Mouse (Mus musculus) liver, embryonic 14.5 days (tissue): Measurements from ENCODE around the gene Tspyl1. TPM values are rescaled to one million over a fixed set of nuclear protein-coding genes. Genes with fewer than 3 reads are reported as not detected.
A peak's percentile ranks its signal among the peaks of the same experiment; 100 is the strongest.

Source experiments
- ATAC-seq: fragments of 200-750 bp; cut with Nextera tagmentation; 2 replicates; pipeline ENCODE4 v1.8.0; 2017; ENCODE audit warnings: moderate number of reproducible peaks, mild to moderate bottlenecking, moderate library complexity; ENCODE audit not compliant: insufficient read depth
- DNase-seq, 3 experiments: peaks; one replicate each; pipeline ENCODE4 v3.0.0-alpha.2; 2012 to 2013; ENCODE audit warnings: low read depth in 3 of 3, low spot score in 3 of 3
- H3K27ac ChIP-seq: fragments of 300-500 bp; sonication (generic); 2 replicates; pipeline ENCODE4 v1.5.1; 2014; ENCODE audit warnings: moderate library complexity, mild to moderate bottlenecking, control low read depth, inconsistent platforms
- H3K27me3 ChIP-seq: fragments of 300-500 bp; sonication (generic); 2 replicates; pipeline ENCODE4 v1.6.1; 2014; ENCODE audit warnings: mild to moderate bottlenecking, low read length, moderate library complexity; ENCODE audit not compliant: control insufficient read depth, insufficient read depth
- H3K36me3 ChIP-seq: fragments of 300-500 bp; sonication (generic); replicated peaks from 2 replicates; pipeline ENCODE4 v1.6.1; 2014; ENCODE audit warnings: low read depth; ENCODE audit not compliant: control insufficient read depth, insufficient read depth
- H3K4me1 ChIP-seq, 2 experiments: fragments of 200-500 bp in 1 of 2; fragments of 300-500 bp in 1 of 2; sonication (generic) in 1 of 2; replicated peaks; 2 replicates each; pipeline ENCODE4 v1.6.1; 2012 to 2014; ENCODE audit warnings: antibody characterized with exemption in 1 of 2, inconsistent platforms in 1 of 2, low read length in 1 of 2; ENCODE audit not compliant: control insufficient read depth in 2 of 2, insufficient read depth in 2 of 2
- H3K4me2 ChIP-seq: fragments of 300-500 bp; sonication (generic); 2 replicates; pipeline ENCODE4 v1.6.1; 2014; ENCODE audit warnings: low read depth, mild to moderate bottlenecking, control low read depth, moderate library complexity
- H3K4me3 ChIP-seq, 2 experiments: fragments of 200-500 bp in 1 of 2; fragments of 300-500 bp in 1 of 2; sonication (generic) in 1 of 2; 2 replicates each; pipeline ENCODE4 v1.5.1; 2012 to 2014; ENCODE audit warnings: low read depth in 2 of 2, low read length in 2 of 2, mild to moderate bottlenecking in 2 of 2, control low read depth in 1 of 2, inconsistent platforms in 1 of 2, moderate library complexity in 1 of 2; ENCODE audit not compliant: insufficient read depth in 1 of 2
- H3K9ac ChIP-seq: fragments of 300-500 bp; sonication (generic); replicated peaks from 2 replicates; pipeline ENCODE4 v1.6.1; 2014; ENCODE audit warnings: mild to moderate bottlenecking, control low read depth, moderate library complexity
- H3K9me3 ChIP-seq: fragments of 300-500 bp; sonication (generic); 2 replicates; pipeline ENCODE4 v1.6.1; 2016; ENCODE audit warnings: low read length, mixed read lengths; ENCODE audit not compliant: control insufficient read depth
- CTCF ChIP-seq: IDR thresholded peaks from 2 replicates; pipeline ENCODE4 v1.5.1; 2016; ENCODE audit warnings: antibody characterized with exemption, low read depth, control low read depth
- EP300 ChIP-seq: IDR thresholded peaks from 2 replicates; pipeline ENCODE4 v1.6.1; 2016; ENCODE audit warnings: antibody characterized with exemption, low read depth
- WGBS: fragments of 180-500 bp; shearing (Covaris S2); extraction: QIAGEN DNeasy Blood & Tissue Kit; methylation state at CpG from one replicate; pipeline ENCODE4 v1.1.7; 2014; ENCODE audit not compliant: insufficient replicate concordance; 5-methylcytosine and 5-hydroxymethylcytosine counted together
- polyA plus RNA-seq, 2 experiments: library from polyadenylated mRNA; depleted of rRNA in 1 of 2; stranded (reverse) in 1 of 2; unstranded in 1 of 2; fragments of >200 nt; fragmentation: Nextera tagmentation in 1 of 2; extraction: Ambion mirVana in 1 of 2; gene quantifications; 2 replicates each; pipeline versions ENCODE4 v1.2.1 to v1.2.3; 2012 to 2014

Gene Tspyl1
- polyA plus RNA-seq, 2 experiments = 11.2 to 13.0 TPM

- ATAC-seq = no peak
Observed at GRCm38 (mm10) chr10:34317217-34317606, 35.2 kb downstream of the Tspyl1 start.

GRCm38 (mm10) chr10:34320809-34321208, 38.8 kb downstream of the Tspyl1 start:
- Histone ChIP-seq H3K36me3 (no peaks in the 10 kb centered on the region), H3K27ac (no peak overlapping the region), H3K4me1 (peaks cover 0 to 4% of the 10 kb centered on the region in 2 experiments; a peak in 1 of 4 replicates), H3K4me2 (no peak overlapping the region), H3K27me3 (no peaks in the 10 kb centered on the region), H3K9me3 (no peaks in the 10 kb centered on the region), H3K4me3 (no peak overlapping the region), H3K9ac (no peak overlapping the region)
- TF ChIP-seq CTCF = no peak
- ATAC-seq (no peak), DNase-seq (no peak)
- WGBS = 74% methylated on average over 2 of the region's 2 CpGs

More at GRCm38 (mm10) chr10:34317217-34317606, 35.2 kb downstream of the Tspyl1 start:
- Histone ChIP-seq H3K4me3 (no peak overlapping the region), H3K36me3 (no peaks in the 10 kb centered on the region), H3K9ac (no peak overlapping the region), H3K27me3 (no peaks in the 10 kb centered on the region), H3K4me2 (no peak overlapping the region), H3K27ac (no peak overlapping the region), H3K9me3 (no peaks in the 10 kb centered on the region), H3K4me1 (peaks cover 0 to 4% of the 10 kb centered on the region in 2 experiments; a peak in 1 of 4 replicates)
- TF ChIP-seq CTCF (no peak), EP300 (no peak)
- no peak for DNase-seq
- WGBS = 57% methylated on average over 2 of the region's 2 CpGs

GRCm38 (mm10) chr10:34326701-34327100, 44.7 kb downstream of the Tspyl1 start:
- DNase-seq (peak in 1 of 3 experiments; percentile 4), ATAC-seq (no peak)
- H3K9me3 ChIP-seq = no peaks in the 10 kb centered on the region
- no peaks in the 10 kb centered on the region for H3K36me3 ChIP-seq
- no peaks in the 10 kb centered on the region for H3K27me3 ChIP-seq
- 23% methylated on average over 4 of the region's 4 CpGs for WGBS
- peak; percentile 66 for TF ChIP-seq CTCF
- no peak for TF ChIP-seq EP300
- no peak overlapping the region for H3K27ac ChIP-seq
- H3K4me2 ChIP-seq = no peak overlapping the region
- no peaks in the 10 kb centered on the region for H3K4me1 ChIP-seq
- no peak overlapping the region for H3K9ac ChIP-seq
- H3K4me3 ChIP-seq = no peak overlapping the region

GRCm38 (mm10) chr10:34327144-34327543, 45.2 kb downstream of the Tspyl1 start:
- Histone ChIP-seq H3K4me2 (no peak overlapping the region), H3K4me3 (no peak overlapping the region), H3K27ac (no peak overlapping the region), H3K36me3 (no peaks in the 10 kb centered on the region), H3K9ac (no peak overlapping the region), H3K9me3 (no peaks in the 10 kb centered on the region), H3K4me1 (no peaks in the 10 kb centered on the region), H3K27me3 (no peaks in the 10 kb centered on the region)
- ATAC-seq = no peak
- 53% methylated on average over 5 of the region's 5 CpGs for WGBS
- DNase-seq = no peak
- TF ChIP-seq EP300 = no peak
- no peak for TF ChIP-seq CTCF

- no peaks in the 10 kb centered on the region for H3K9me3 ChIP-seq
- 9% methylated on average over 2 of the region's 2 CpGs for WGBS
- no peak for DNase-seq
- no peak for ATAC-seq
- H3K9ac ChIP-seq = no peak overlapping the region
- no peaks in the 10 kb centered on the region for H3K27me3 ChIP-seq
- no peaks in the 10 kb centered on the region for H3K4me1 ChIP-seq
- no peaks in the 10 kb centered on the region for H3K36me3 ChIP-seq
- TF ChIP-seq EP300 = no peak
- TF ChIP-seq CTCF = peak; percentile 54
- H3K27ac ChIP-seq = no peak overlapping the region
- H3K4me2 ChIP-seq = no peak overlapping the region
- H3K4me3 ChIP-seq = no peak overlapping the region
Observed at GRCm38 (mm10) chr10:34328310-34328709, 46.3 kb downstream of the Tspyl1 start.

Other genes starting within 250 kb of the Tspyl1 start
- gene Trappc3l, start 244.6 kb upstream of the Tspyl1 start, polyA plus RNA-seq (2012; rRNA removed) = not detected in 2 replicates
- gene Trappc3l, start 244.6 kb upstream of the Tspyl1 start, polyA plus RNA-seq (2014; fragmentation: Nextera tagmentation; extraction: Ambion mirVana) = not detected in 2 replicates
- gene Calhm4, start 237.9 kb upstream of the Tspyl1 start, polyA plus RNA-seq (2012; rRNA removed) = not detected in 2 replicates
- gene Calhm4, start 237.9 kb upstream of the Tspyl1 start, polyA plus RNA-seq (2014; fragmentation: Nextera tagmentation; extraction: Ambion mirVana) = not detected in 2 replicates
- 0.01 and 0.02 TPM in 2 replicates for gene Calhm5, start 185.7 kb upstream of the Tspyl1 start, polyA plus RNA-seq (2012; rRNA removed)
- gene Calhm5, start 185.7 kb upstream of the Tspyl1 start, polyA plus RNA-seq (2014; fragmentation: Nextera tagmentation; extraction: Ambion mirVana) = 0.01 TPM in 1 of 2 replicates, not detected in the other
- gene Calhm6, start 154.2 kb upstream of the Tspyl1 start, polyA plus RNA-seq (2012; rRNA removed) = 0.81 and 1.1 TPM in 2 replicates
- gene Calhm6, start 154.2 kb upstream of the Tspyl1 start, polyA plus RNA-seq (2014; fragmentation: Nextera tagmentation; extraction: Ambion mirVana) = 1.2 and 1.3 TPM in 2 replicates
- 2.7 and 2.8 TPM in 2 replicates for gene Dse, start 74.5 kb upstream of the Tspyl1 start, polyA plus RNA-seq (2012; rRNA removed)
- gene Dse, start 74.5 kb upstream of the Tspyl1 start, polyA plus RNA-seq (2014; fragmentation: Nextera tagmentation; extraction: Ambion mirVana) = 5.7 and 6.1 TPM in 2 replicates
- gene Tspyl4, start 15.3 kb downstream of the Tspyl1 start, polyA plus RNA-seq (2012; rRNA removed) = 0.29 and 0.42 TPM in 2 replicates
- 0.19 and 0.48 TPM in 2 replicates for gene Tspyl4, start 15.3 kb downstream of the Tspyl1 start, polyA plus RNA-seq (2014; fragmentation: Nextera tagmentation; extraction: Ambion mirVana)
- 0.01 TPM in 1 of 2 replicates, not detected in the other for gene Col10a1, start 107.8 kb downstream of the Tspyl1 start, polyA plus RNA-seq (2012; rRNA removed)
- gene Col10a1, start 107.8 kb downstream of the Tspyl1 start, polyA plus RNA-seq (2014; fragmentation: Nextera tagmentation; extraction: Ambion mirVana) = not detected in 2 replicates
- 2.4 and 3.2 TPM in 2 replicates for gene Nt5dc1, start 136.4 kb downstream of the Tspyl1 start, polyA plus RNA-seq (2012; rRNA removed)
- 9.2 and 9.7 TPM in 2 replicates for gene Nt5dc1, start 136.4 kb downstream of the Tspyl1 start, polyA plus RNA-seq (2014; fragmentation: Nextera tagmentation; extraction: Ambion mirVana)
- gene Frk, start 201.2 kb downstream of the Tspyl1 start, polyA plus RNA-seq (2012; rRNA removed) = 0.35 and 0.46 TPM in 2 replicates
- 0.95 and 1.4 TPM in 2 replicates for gene Frk, start 201.2 kb downstream of the Tspyl1 start, polyA plus RNA-seq (2014; fragmentation: Nextera tagmentation; extraction: Ambion mirVana)